Mouse (Mus musculus): ENCODE results near the gene Pcbp1. TPM values are rescaled to one million over a fixed set of nuclear protein-coding genes. Genes with fewer than 3 reads are reported as not detected.

The Pcbp1 gene
- total and polyA plus RNA-seq, 3 experiments, result 68.9 to 337 (median 73.0) TPM

DNA sequence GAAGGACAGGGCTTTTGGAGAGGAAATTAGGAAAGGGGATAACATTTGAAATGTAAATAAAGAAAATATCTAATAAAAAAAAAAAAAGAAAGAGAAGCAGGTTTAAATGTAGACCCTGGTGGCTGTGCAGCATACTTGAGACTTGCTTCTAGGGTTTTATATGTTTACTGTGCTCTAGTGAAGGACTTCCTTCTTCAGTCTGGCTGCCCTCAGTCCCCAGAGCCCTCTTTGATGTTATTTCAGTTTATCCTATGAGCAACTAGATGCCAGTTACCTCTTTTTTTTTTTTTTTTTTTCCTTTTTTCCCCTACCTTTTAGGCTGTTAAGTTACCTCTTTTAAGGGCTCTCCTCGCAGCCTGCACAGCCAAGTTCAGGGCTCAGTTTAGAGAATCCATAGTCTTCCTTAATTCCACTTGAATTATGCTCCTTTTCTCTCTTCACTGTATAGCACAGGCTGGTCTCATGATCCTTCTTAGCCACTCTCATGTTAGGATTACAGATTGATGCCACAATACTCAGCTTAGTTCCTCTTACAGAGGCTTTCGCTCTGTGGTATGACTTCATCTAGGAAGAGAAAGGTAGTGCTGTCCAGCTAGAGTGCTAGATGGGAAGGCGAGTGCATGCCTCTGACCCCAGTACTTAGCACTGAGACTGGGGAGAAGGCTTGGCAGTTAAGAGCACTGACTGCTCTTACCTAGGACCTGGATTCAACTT lies 30.4 kb upstream of the Pcbp1 start:
- no peak overlapping the region for H3K27ac ChIP-seq (ENCODE audit: insufficient read depth, low read depth)
- no peaks in the 10 kb centered on the region; the same call in 1 of the 2 replicates for H3K79me2 ChIP-seq (replicated peaks; ENCODE audit: control insufficient read depth, extremely low read depth, insufficient read depth, poor library complexity, severe bottlenecking)
- no peaks in the 10 kb centered on the region for H3K27me3 ChIP-seq (replicated peaks)
- DNase-seq (ENCODE audit: extremely low read depth), result no peak
- H3K4me2 ChIP-seq (ENCODE audit: insufficient read depth, low read depth, poor library complexity, severe bottlenecking), result no peak overlapping the region
- no peak for TF ChIP-seq UBTF (IDR thresholded peaks at IDR 0.05; ENCODE audit: low read depth, low read length)
- peaks cover 2% of the 10 kb centered on the region for H3K9me3 ChIP-seq (replicated peaks; ENCODE audit: low read length)
- H3K4me1 ChIP-seq (ENCODE audit: control insufficient read depth in 1 of 2, insufficient read depth in 2 of 2), result peaks cover 0 to 6% of the 10 kb centered on the region in 2 experiments; a peak in 2 of 4 replicates
- dilution Hi-C loops (cut with MboI; ENCODE audit: extremely low pct_ligation_motif_present, extremely low pct_unique_long_range_greater_than_20kb, low sequenced_read_pairs) (no loop called here), in situ Hi-C loops (cut with MboI; ENCODE audit: low pct_ligation_motif_present, low pct_unique_long_range_greater_than_20kb, low sequenced_read_pairs) (no loop called here)
- peaks cover 17 to 58% of the 10 kb centered on the region in 2 experiments for H3K36me3 ChIP-seq (replicated peaks in 1 of 2; ENCODE audit: control insufficient read depth in 1 of 2, insufficient read depth in 1 of 2, low read length in 1 of 2)
- no peak overlapping the region for H3K4me3 ChIP-seq (replicated peaks in 1 of 3; ENCODE audit: low read depth in 2 of 3, low read length in 2 of 3, poor library complexity in 1 of 3)
- no peak overlapping the region for H3K9ac ChIP-seq (ENCODE audit: insufficient read depth, low read depth)

GRCm38 (mm10) chr6:86550587-86550986 lies 24.5 kb upstream of the Pcbp1 start:
- H3K27ac ChIP-seq (ENCODE audit: insufficient read depth, low read depth), result no peak overlapping the region
- in situ Hi-C loops (cut with MboI; ENCODE audit: low pct_ligation_motif_present, low pct_unique_long_range_greater_than_20kb, low sequenced_read_pairs), result no loop called here
- no peaks in the 10 kb centered on the region for H3K9me3 ChIP-seq (replicated peaks; ENCODE audit: low read length)
- H3K27me3 ChIP-seq (replicated peaks), result no peaks in the 10 kb centered on the region
- no peak for DNase-seq (ENCODE audit: extremely low read depth)
- peaks cover 0 to 21% of the 10 kb centered on the region in 2 experiments; a peak in 2 of 4 replicates for H3K4me1 ChIP-seq (ENCODE audit: control insufficient read depth in 1 of 2, insufficient read depth in 2 of 2)
- H3K4me3 ChIP-seq (replicated peaks in 1 of 3; ENCODE audit: low read depth in 2 of 3, low read length in 2 of 3, poor library complexity in 1 of 3), result no peak overlapping the region
- peaks cover 13 to 60% of the 10 kb centered on the region in 2 experiments for H3K36me3 ChIP-seq (replicated peaks in 1 of 2; ENCODE audit: control insufficient read depth in 1 of 2, insufficient read depth in 1 of 2, low read length in 1 of 2)
- no peak for TF ChIP-seq MXI1 (IDR thresholded peaks at IDR 0.05; ENCODE audit: low read depth, low read length)
- H3K79me2 ChIP-seq (replicated peaks; ENCODE audit: control insufficient read depth, extremely low read depth, insufficient read depth, poor library complexity, severe bottlenecking), result no peaks in the 10 kb centered on the region; the same call in 1 of the 2 replicates
- dilution Hi-C loops (cut with MboI; ENCODE audit: extremely low pct_ligation_motif_present, extremely low pct_unique_long_range_greater_than_20kb, low sequenced_read_pairs), result no loop called here
- no peak overlapping the region for H3K4me2 ChIP-seq (ENCODE audit: insufficient read depth, low read depth, poor library complexity, severe bottlenecking)
- no peak overlapping the region for H3K9ac ChIP-seq (ENCODE audit: insufficient read depth, low read depth)

DNA sequence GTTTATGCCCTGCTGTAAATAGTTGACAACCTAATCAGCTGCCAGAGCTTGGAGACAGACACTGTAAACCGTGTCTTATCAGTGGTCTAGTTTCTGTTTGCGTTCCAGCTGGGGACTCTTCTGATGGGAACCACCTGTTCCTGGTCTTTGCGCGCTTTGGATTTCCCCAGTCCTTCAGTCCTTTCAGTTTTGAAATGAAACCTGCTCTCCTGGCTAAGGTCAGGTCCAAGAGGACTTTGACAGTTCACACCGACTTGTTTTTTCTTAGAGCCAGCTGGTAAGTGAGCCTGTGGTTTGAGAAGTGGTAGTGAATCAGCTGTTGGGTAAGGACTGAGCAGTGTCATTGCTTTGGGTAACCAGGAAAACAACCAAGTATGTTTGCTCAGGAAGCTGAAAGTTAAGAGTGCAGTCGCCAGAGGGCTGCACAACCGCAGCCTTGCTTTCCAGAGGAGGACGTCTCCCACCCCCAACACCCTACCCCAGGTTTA lies 21.8 kb upstream of the Pcbp1 start:
- in situ Hi-C loops (cut with MboI; ENCODE audit: low pct_ligation_motif_present, low pct_unique_long_range_greater_than_20kb, low sequenced_read_pairs), result no loop called here
- peak; percentile 54 for DNase-seq (ENCODE audit: extremely low read depth)
- Histone ChIP-seq H3K4me1 (ENCODE audit: control insufficient read depth in 1 of 2, insufficient read depth in 2 of 2) (peaks cover 0 to 21% of the 10 kb centered on the region in 2 experiments; a peak in 2 of 4 replicates), H3K9me3 (replicated peaks; ENCODE audit: low read length) (no peaks in the 10 kb centered on the region), H3K9ac (ENCODE audit: insufficient read depth, low read depth) (no peak overlapping the region; the same call in 1 of the 2 replicates), H3K36me3 (replicated peaks in 1 of 2; ENCODE audit: control insufficient read depth in 1 of 2, insufficient read depth in 1 of 2, low read length in 1 of 2) (peaks cover 15 to 62% of the 10 kb centered on the region in 2 experiments), H3K4me3 (replicated peaks in 1 of 3; ENCODE audit: low read depth in 2 of 3, low read length in 2 of 3, poor library complexity in 1 of 3) (peak overlapping the region in 2 of 3 experiments; percentile 3 to 19), H3K27me3 (replicated peaks) (no peaks in the 10 kb centered on the region), H3K79me2 (replicated peaks; ENCODE audit: control insufficient read depth, extremely low read depth, insufficient read depth, poor library complexity, severe bottlenecking) (no peaks in the 10 kb centered on the region), H3K27ac (ENCODE audit: insufficient read depth, low read depth) (0 out of 2 replicates have a peak overlapping the region, but pooled peaks have one; percentile 38), H3K4me2 (ENCODE audit: insufficient read depth, low read depth, poor library complexity, severe bottlenecking) (peak overlapping the region; percentile 39)
- dilution Hi-C loops (cut with MboI; ENCODE audit: extremely low pct_ligation_motif_present, extremely low pct_unique_long_range_greater_than_20kb, low sequenced_read_pairs), result no loop called here
- peak; percentile 50 for TF ChIP-seq BHLHE40 (IDR thresholded peaks at IDR 0.05; ENCODE audit: low read depth, low read length)
- TF ChIP-seq TBP (conservative IDR thresholded peaks at IDR 0.05; ENCODE audit: low read depth, low read length), result no peak
- no peak for TF ChIP-seq POLR2AphosphoS2 (IDR thresholded peaks at IDR 0.05; ENCODE audit: low read depth, low read length)
- peak; percentile 77 for TF ChIP-seq TCF12 (IDR thresholded peaks at IDR 0.05; ENCODE audit: low read depth, low read length)
- no peak for TF ChIP-seq USF1 (IDR thresholded peaks at IDR 0.05; ENCODE audit: low read depth, low read length)
- no peak for TF ChIP-seq JUN (IDR thresholded peaks at IDR 0.05; ENCODE audit: insufficient read depth, low read depth, low read length)
- TF ChIP-seq GABPA (IDR thresholded peaks at IDR 0.05; ENCODE audit: insufficient replicate concordance, low read depth, low read length), result no peak
- TF ChIP-seq EP300 (IDR thresholded peaks at IDR 0.05; ENCODE audit: low read length), result peak; percentile 70; the same call in 1 of the 2 replicates
- no peak for TF ChIP-seq USF2 (conservative IDR thresholded peaks at IDR 0.05; ENCODE audit: low read depth, low read length)
- TF ChIP-seq SIN3A (IDR thresholded peaks at IDR 0.05; ENCODE audit: low read length), result peak; percentile 99
- TF ChIP-seq MEF2A (IDR thresholded peaks at IDR 0.05; ENCODE audit: borderline replicate concordance, low read depth, low read length), result peak; percentile 62; the same call in 1 of the 2 replicates
- no peak for TF ChIP-seq KAT2A (IDR thresholded peaks at IDR 0.05; ENCODE audit: insufficient replicate concordance, low read length)
- TF ChIP-seq IRF4 (IDR thresholded peaks at IDR 0.05; ENCODE audit: low read depth, low read length), result peak; percentile 79
- TF ChIP-seq NRF1 (IDR thresholded peaks at IDR 0.05; ENCODE audit: low read depth, low read length), result no peak
- TF ChIP-seq E2F4 (IDR thresholded peaks at IDR 0.05; ENCODE audit: insufficient replicate concordance, low read depth, low read length), result no peak
- no peak for TF ChIP-seq ZKSCAN1 (IDR thresholded peaks at IDR 0.05; ENCODE audit: borderline replicate concordance, low read depth, low read length)
- TF ChIP-seq ELF1 (IDR thresholded peaks at IDR 0.05; ENCODE audit: low read depth, low read length), result no peak
- TF ChIP-seq UBTF (IDR thresholded peaks at IDR 0.05; ENCODE audit: low read depth, low read length), result no peak
- TF ChIP-seq ZNF384 (IDR thresholded peaks at IDR 0.05; ENCODE audit: low read depth, low read length), result peak; percentile 58; the same call in 1 of the 2 replicates
- no peak for TF ChIP-seq HCFC1 (IDR thresholded peaks at IDR 0.05; ENCODE audit: low read depth, low read length)
- no peak for TF ChIP-seq ZC3H11A (IDR thresholded peaks at IDR 0.05; ENCODE audit: low read depth, low read length)
- TF ChIP-seq MYC (IDR thresholded peaks at IDR 0.05; ENCODE audit: low read depth, low read length), result no peak
